Mouse (Mus musculus) olfactory bulb, adult 2 months (tissue): ENCODE results near the gene Ints5.

Experiments used
- CTCF ChIP-seq: fragments of 200-500 bp; IDR thresholded peaks from 2 replicates; pipeline ENCODE4 v1.5.1; 2012; ENCODE audit warnings: low read depth, mild to moderate bottlenecking, low read length, moderate library complexity; ENCODE audit not compliant: insufficient read depth
- POLR2A ChIP-seq: fragments of 200-500 bp; IDR thresholded peaks from 2 replicates; pipeline ENCODE4 v1.6.1; 2012; ENCODE audit warnings: mild to moderate bottlenecking, low read depth, low read length, moderate library complexity; ENCODE audit not compliant: insufficient read depth

DNA sequence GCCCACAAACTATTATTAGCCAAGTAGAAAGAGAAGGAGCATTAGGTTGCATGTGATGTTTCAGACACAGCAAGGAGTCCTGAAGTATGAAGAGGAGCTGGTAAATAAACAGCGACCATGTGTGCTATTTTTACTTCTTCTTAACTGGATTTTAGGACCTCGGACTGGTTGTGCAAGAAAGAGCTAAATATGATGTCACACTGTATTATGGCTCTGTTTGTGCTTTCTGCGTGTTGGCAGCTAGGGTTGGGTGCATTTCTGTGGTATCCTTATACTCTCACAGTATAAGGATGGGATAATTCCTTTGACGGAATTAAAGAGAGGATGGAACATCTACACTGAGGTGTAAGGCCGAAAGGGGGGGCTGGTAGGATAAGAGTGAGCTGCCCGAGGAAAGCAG is 52.4 kb downstream of the Ints5 start:
- TF ChIP-seq CTCF (no peak), POLR2A (no peak)
